Mouse (Mus musculus): ENCODE results near the gene Ntn3.

Ntn3 gene

DNA sequence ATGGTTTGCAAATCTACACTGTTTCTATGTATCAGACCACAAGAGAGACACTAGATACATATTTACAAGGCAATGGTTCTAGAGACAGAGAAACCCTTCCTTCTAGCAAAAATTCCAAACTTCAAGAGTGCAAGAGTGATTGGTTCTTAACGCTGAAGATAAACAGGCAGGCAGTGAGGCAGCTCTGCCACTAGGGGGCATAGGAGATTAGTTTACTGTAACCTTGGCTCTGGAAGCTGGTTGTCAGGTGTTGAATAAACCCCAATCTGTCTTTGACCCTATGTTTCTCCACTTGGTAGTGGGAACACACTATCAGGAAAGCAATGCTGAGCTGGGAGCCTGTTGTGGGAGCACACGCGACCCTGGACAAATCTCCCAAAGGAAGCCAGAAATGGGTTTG lies 35.9 kb downstream of the Ntn3 start:
- DNase-seq: peak; percentile 75

DNA sequence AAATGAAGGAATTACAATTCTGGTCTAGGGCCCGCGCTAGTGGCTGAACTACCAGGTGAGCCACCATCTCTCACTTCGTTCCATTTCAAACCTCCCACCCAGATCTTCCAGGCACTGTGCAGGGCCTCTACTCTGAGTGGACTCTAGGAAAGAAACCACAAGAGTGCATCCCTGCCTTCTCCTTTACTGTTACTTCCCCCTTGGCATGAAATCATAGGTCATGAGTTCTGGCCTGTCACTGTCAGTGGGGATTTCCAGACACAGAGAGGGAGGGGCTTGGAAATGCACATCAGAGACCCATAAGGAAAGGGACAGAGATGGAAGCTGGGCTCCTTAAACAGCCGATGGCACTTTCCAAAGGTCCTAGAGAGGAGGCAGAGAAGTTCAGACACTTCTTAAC lies 37.6 kb downstream of the Ntn3 start:
- DNase-seq: no peak

DNA sequence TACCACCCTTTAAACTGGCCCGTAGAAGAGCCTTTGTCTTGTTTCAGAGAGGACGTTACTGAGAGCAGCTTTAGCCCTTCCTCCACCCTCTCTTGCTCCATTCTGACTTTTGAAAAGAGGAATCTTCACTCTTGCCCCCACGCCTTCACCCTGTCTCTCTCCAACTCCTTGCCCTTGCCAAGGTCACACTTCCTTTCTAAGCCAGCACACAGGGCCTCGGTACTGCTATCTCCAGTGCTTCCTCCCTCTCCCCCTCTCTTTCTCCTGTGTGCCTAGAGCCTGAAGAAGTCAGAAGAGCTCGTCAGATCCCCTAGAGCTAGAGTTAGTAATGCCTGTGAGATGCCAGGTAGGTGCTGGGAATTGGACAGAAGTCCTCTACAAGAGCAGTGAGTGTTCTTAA lies 38.6 kb downstream of the Ntn3 start:
- DNase-seq: no peak

DNA sequence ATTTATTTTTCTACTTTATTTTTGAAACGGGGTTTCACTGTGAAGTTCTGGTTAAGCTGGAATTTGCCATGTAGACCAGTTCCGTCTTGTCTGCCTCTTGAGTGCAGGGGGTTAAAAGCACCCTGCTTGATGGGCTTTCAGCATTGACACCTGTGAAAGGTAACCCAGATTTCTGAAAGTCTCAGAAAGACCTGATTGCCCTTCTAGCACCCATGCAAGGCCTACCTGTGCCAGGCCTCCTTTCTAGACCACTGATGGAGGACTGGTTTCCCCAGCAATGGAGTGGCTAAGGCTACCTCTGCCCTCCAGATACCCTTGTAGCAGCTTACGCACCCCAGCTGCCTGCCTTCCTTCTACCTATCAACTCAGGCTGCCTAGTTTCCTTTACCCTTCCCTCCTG lies 39.2 kb downstream of the Ntn3 start:
- no peak for DNase-seq

DNA sequence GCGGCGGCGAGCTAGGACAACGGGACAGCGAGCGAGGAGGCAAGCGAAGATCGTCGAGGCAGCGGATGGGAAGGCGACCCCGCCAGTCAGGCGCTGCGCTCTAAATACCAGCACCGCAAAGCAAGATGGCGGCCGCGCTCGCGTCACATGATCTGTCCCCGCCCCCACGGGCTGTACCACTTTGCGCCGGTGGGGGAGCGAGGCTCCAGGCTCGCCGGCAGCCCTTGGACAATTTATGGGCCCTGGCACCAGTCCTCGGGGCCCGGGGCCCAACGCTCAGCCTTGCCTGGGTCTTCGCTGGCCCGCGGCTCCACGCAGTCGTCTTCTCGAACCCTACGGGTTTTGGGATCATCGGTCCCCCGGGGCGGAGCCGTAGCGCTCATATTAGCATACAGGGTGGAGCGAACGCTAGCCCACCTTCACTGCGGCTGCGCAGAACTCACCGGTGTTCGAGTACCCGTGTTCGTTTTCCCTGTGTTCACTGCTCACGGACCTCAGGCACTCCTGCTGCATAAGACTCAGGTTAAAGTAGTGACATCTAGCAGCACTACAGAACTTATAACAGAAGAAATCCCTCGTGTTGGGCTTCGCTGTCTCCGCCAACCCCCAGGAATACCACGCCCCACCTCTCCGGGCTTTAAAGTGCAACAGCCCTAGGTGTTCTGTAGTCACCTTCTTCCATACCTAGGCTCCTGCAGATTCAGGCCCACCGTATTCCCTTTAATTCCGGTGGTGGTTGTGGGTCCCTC lies 39.8 kb downstream of the Ntn3 start, which contains the start of gene Atp6v0c:
Gene Atp6v0c, minus strand, starts transcription at position 386 of the 749 bp plus-strand sequence.
- DNase-seq: peak; percentile 96

DNA sequence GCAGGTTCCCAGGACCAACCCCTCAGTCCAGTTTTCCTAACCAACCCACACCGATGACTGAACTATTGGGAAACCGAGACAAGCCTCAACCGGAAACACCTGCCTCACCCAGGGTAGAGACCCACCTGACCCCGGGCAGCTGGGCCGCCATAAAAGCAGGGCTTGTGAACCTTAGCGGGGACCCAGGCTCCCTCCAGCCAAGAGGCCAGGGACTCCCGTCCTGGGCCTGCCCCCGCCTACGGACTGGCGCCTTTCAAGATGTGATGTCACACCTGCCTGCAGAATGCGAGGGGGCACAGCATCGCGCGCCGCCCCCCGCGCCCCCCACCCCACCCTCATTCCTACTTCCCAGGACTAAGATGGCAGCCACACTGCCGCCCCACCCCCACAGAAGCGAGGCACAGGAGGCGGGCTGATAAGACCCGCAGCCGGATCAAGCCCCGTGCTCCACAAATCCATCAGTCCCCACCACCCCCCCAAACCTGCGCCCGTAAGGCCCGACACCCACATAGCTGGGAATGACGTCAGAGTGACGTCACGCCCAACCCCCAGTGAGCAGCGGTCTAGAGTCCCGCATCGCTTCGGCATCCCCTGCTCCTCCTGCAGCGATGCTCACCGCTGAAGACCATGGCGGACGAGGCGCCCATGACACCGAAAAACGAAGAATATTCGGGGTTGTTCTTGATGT lies 40.6 kb downstream of the Ntn3 start:
- peak; percentile 83 for DNase-seq

DNA sequence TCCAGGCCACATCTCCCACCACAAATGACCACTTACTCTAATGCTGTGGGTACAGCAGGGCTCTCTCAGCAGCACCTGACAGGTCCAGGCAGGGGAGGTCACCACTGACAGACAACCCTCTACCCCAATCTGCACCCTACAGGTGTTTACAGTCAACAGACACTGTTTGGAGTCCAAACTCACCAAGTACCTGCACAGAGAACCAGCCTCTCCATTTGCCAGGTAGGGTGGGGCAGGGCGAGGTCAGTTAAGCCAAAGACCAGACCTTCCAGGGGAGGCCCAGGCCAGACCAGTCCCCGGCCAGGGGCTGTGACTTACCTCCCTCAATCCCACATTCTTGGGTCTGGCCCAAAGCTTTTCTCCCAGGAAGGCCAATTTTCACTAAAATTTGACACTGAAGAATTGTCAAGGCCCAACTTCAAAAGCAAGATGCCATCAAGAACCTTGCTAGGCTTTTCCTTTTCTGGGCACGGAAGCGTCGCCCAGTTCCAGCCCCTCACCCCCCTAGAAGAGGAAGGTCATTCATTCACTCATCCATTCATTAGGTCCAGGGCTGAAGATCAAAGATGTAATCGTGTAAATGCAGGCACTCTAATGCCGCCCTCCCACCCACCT lies 41.3 kb downstream of the Ntn3 start:
- peak; percentile 39 for DNase-seq

DNA sequence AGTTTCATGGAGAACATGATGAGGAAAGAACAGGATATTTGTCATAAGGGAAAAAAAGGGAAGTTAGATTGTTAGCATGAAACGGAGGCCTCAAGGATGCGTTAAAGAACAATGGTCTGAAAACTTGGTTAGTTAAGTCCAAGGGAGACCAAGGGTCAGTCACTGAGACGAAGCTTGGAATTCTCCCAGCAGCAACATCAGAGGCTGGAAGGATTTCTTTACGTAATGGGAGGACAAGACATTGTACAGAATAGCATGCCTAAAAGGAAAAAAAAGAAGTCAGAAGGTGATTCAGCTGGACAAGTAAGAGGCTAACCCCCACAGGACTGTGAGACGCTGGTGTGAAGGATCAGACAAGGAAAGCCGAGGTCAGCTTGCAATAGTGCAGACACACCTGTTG lies 42.2 kb downstream of the Ntn3 start:
- DNase-seq: no peak

DNA sequence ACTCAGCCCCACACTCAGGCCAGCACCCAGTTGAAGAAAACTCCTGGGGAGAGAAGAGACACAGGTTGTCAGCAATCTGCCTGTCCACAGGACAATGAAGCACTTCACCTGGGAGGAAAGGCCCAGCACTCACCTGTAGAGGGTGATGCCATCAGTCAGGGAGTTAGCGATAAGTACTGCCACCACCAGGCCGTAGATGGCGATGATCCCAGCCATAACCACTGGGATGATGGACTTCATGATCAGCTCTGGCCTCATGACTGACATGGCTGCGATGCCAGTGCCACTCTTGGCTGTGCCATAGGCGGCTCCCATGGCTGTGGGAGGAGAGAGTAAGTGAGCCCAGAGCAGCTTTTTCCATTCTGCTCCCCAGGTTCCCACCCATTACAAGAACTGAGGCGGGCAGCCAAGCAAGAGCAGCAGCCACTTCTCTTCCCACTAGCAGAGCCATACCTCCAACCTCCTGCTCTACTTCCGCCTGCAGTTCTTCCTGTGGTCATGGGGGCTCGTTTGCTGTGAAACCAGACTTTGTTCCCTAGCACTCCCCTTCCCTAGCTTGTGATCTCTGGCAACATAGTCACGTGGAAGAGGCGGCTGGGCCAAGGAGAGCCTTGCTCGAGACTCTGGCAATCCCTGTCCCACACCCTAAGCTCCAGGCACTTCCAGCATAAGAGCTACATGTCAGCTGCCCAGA lies 44.6 kb downstream of the Ntn3 start:
- DNase-seq: no peak

DNA sequence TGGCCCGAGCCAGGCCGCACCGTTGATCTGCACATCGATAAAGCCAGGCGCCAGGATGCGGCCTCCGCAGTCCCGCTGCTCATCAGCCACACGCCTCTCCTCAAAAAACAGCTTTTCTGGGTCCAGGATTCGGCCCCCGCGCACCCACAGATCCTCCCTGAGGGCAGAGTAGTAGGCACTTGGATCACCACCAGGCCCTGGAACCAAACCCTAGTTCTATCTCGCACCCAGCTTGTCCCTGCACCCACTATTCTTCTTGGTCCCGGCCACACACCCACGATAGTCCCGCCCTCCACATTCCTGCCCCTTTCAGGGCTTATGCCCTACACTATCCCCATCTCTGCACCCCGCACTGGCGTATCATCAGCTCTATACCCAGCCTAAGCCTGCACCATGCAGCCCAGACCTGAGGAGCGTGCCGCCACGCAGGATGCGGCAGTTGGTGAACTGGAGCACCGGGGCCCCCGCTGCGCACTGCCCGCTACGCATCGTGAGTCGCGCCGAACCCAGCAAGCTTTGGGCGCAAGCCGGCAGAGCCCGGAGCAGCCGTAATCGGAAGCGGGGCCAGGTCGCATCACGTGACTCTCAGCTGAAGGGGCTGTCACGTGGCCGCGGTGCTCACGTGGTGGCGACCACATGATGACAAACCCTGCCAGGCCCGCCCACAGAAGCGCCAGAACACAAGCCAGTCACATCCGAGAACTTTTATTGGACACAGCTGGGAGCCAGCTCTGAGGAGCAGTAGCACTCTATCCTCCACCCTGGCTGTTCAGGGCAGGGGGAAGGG lies 46.0 kb downstream of the Ntn3 start, which contains the start of gene Amdhd2:
Gene Amdhd2, minus strand, starts transcription at position 591 of the 787 bp plus-strand sequence.
- peak; percentile 96 for DNase-seq

DNA sequence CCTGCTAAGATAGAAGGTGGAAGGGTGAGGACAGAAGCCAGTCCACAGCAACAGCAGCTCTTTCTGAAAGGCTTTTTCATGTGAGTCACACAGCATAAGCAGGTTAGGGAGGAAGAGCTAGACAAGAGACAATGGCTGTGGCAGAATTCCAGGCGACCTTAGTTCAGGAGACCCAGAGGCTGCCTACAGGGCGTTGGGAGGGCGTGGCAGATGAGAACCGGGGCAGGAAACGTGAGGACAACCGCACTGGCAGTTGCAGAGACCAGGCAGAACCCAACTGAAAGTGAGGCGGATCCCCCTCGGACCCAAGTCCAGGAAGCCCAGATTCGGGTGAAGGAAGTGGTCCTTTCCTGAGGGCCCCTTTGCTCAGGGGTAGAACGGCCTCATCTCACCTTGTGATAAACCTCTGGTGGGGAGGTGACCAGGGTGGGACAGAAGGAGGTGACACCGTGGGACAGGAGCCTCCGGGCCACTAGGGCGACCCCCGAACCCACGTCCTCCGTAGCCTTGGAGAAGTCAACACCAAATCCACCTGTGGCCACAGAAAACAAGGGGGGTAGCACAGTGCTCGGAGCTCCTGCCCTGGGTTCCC lies 46.7 kb downstream of the Ntn3 start:
- DNase-seq: peak; percentile 66

DNA sequence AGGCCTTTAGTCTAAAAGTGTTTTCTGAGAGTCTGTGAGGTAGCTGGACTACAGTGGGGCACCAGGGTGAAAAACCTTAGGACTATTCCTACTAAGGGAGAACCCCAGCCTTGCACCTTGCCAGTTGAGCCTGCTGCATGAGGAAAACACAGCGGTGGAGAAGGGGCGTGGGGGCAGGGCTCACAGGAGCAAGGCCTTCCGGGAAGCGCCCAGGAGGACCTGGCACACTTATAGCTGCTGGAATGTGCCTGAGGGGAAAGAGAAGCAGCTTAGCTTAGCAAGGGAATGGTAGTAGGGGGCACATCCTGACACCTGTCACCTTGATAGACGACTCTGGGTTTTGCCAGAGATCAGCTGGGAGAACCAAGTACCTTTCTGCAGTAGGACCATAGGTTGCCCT lies 47.9 kb downstream of the Ntn3 start:
- DNase-seq: no peak

DNA sequence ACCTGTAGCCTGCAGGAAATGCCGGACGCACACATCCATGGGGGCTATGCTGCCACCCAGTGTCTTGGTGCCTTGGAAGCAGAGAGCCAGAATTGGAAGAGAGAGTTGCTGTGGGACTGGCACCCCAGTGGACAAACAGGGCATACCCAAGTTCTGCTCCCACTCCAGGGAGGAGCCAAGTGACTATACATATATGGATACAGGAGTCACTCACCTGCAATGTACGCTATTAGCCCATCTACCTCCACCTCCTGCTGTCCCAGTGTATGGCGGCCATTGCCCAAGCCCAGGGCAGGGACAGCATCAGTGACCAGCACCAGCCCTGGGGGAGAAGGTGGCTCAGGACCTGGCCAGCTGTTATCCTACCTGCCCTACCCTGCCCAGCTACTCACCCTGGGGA lies 51.8 kb downstream of the Ntn3 start:
- no peak for DNase-seq

DNA sequence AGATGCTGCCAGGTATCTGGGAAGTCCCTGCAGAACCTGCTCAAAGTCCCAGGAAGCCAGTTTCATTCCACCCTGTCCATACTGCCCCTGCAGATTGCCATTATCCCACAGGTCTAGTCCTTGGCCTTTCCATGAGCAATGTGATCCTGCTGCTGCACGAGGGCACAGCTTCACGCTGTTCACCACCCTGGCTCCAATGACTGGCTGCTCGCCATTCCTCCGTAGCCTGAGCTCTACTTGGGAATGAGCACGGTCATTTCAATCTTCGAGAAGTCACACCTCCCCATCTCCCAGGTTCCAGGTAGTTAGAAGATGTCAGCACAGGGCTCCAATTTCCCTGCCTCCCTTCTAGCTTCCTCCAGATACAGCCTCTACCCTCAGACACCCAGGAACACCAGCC lies 52.2 kb downstream of the Ntn3 start:
- DNase-seq: no peak

DNA sequence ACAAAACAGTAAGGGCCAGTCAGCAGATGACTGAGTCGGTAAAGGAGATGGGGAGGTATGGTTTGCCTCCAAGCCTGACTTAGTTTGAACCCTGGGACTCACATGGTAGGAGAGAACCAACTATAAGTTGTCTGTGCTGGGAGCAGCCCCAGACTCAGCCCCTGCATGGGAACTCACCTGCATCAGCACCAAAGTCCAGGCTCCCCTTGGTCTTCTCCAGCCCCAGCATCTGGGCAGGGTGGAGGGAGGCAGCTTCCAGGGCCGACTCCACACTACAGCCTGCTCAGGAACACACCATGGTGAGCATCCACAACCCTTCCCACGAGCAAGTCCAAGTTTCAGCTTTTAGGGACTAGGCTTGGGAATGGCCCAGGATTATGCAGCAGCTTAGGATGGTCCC lies 52.9 kb downstream of the Ntn3 start:
- no peak for DNase-seq

DNA sequence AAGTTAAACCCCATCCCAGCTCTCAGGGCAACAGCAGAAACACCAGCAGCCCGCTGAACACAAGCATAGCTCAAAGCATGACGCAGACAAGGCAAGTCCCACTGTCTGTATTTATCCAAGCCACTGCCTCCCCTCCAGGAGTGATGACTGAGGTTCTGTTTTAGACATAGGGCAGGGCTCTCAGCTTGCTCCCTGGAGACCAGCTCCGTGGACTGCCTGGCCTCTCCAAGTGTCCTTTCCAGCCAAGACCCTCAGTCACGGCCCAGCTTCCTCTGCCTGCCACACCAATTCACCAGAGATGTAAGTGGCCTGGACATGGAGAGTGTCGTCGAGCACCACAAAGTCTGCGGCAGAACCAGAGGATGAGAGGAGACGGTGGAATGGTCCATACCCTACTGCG lies 53.6 kb downstream of the Ntn3 start:
- no peak for DNase-seq

DNA sequence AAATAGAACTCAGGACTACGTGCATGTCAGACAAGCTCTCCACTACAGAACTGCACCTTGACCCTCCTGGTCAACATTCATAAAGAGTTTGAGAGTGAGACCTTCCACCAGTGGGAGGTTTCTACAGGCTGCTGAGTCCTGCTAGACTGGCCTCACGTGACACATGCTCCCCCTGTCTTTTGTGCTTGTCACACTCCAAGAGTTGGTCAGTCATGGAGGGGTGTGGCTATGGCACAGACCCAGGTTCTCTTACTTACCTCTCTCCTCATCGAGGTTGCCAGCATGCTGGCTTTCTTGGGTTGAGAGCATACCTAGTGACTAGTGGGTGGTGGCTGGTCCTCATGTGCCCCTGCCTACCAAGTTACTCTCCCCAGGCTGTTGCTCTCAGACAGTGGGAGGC lies 54.9 kb downstream of the Ntn3 start:
- no peak for DNase-seq
